Mouse (Mus musculus) ES-Bruce4 (cell line): ENCODE measurements around the gene Mblac2. TPM values are rescaled to one million over a fixed set of nuclear protein-coding genes. Genes with fewer than 3 reads are reported as not detected.

ENCODE experiments used
- H3K27ac ChIP-seq: 2 replicates; pipeline ENCODE4 v1.5.1; 2012; ENCODE audit warnings: low read length, inconsistent platforms; ENCODE audit not compliant: insufficient read depth
- H3K27me3 ChIP-seq: 2 replicates; pipeline ENCODE4 v1.6.1; 2012; ENCODE audit warnings: mild to moderate bottlenecking, low read length, inconsistent platforms; ENCODE audit not compliant: control insufficient read depth, poor library complexity, insufficient read depth, severe bottlenecking
- H3K36me3 ChIP-seq: 2 replicates; pipeline ENCODE4 v1.6.1; 2012; ENCODE audit warnings: inconsistent platforms, mild to moderate bottlenecking, low read length, moderate library complexity; ENCODE audit not compliant: control insufficient read depth, poor library complexity, insufficient read depth, severe bottlenecking
- H3K4me1 ChIP-seq: one replicate; pipeline ENCODE4 v1.8.1; 2011; ENCODE audit warnings: low read length; ENCODE audit not compliant: control insufficient read depth, insufficient read depth
- H3K4me3 ChIP-seq: 2 replicates; pipeline ENCODE4 v1.5.1; 2011; ENCODE audit warnings: low read depth, mild to moderate bottlenecking, low read length
- H3K9ac ChIP-seq: 2 replicates; pipeline ENCODE4 v1.6.1; 2012; ENCODE audit warnings: low read depth, mild to moderate bottlenecking, inconsistent platforms; ENCODE audit not compliant: poor library complexity, severe bottlenecking
- H3K9me3 ChIP-seq: replicated peaks from 2 replicates; pipeline ENCODE4 v1.6.1; 2012; ENCODE audit warnings: mild to moderate bottlenecking, low read length, inconsistent platforms; ENCODE audit not compliant: control insufficient read depth, poor library complexity, insufficient read depth, severe bottlenecking
- CTCF ChIP-seq: IDR thresholded peaks from one replicate; pipeline ENCODE4 v1.8.1; 2011; ENCODE audit warnings: low read depth, low read length
- EP300 ChIP-seq: IDR thresholded peaks from 2 replicates; pipeline ENCODE4 v1.6.1; 2011; ENCODE audit warnings: low read depth, low read length; ENCODE audit not compliant: insufficient read depth
- POLR2A ChIP-seq: IDR thresholded peaks from one replicate; pipeline ENCODE4 v1.8.1; 2011; ENCODE audit warnings: low read length; ENCODE audit not compliant: insufficient read depth
- polyA plus RNA-seq: library from polyadenylated mRNA; stranded (reverse); fragments of >200 nt; gene quantifications from 2 replicates; pipeline ENCODE4 v1.2.4, GENCODE M21; 2011; ENCODE audit warnings: low read depth; ENCODE audit not compliant: missing spikeins, insufficient read depth, insufficient read length

Gene Mblac2
- polyA plus RNA-seq, 1 experiment, result 2.3 TPM

DNA sequence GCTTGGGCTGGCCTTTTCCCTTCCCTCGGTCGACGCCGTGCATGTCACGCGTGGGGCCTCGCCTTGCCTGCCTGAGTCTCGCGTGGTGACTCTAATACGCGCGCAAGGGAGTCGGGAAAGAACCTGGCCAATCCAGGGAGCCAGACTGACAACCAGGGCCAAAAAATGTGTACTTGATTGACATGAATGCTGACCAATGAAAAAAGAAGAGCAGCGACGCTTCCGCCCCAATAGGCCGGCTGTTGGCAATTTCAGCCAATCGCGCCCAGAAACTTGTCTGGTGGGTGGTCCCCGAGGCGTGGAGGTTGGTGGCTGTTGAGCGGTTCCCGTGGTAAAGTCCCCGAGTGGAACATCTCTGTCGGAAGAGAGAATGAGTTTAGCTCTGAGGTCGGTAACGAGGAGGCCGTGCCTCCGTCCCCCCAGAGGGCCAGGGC, 71.8 kb downstream of the Mblac2 start, which contains the start of gene Cetn3:
Cetn3 (plus strand) TSS at position 107 of the 434 bp plus-strand sequence.
- TF ChIP-seq CTCF (no peak), POLR2A (peak; percentile 18), EP300 (no peak)
- Histone ChIP-seq H3K27me3 (no peaks in the 10 kb centered on the region), H3K9me3 (no peaks in the 10 kb centered on the region), H3K27ac (peak within 1 kb of the TSS; percentile 71), H3K36me3 (peaks cover 10% of the 10 kb centered on the region; the same call in 1 of the 2 replicates), H3K9ac (peak within 1 kb of the TSS; percentile 88), H3K4me3 (peak within 1 kb of the TSS; percentile 86), H3K4me1 (no peaks in the 10 kb centered on the region)

DNA sequence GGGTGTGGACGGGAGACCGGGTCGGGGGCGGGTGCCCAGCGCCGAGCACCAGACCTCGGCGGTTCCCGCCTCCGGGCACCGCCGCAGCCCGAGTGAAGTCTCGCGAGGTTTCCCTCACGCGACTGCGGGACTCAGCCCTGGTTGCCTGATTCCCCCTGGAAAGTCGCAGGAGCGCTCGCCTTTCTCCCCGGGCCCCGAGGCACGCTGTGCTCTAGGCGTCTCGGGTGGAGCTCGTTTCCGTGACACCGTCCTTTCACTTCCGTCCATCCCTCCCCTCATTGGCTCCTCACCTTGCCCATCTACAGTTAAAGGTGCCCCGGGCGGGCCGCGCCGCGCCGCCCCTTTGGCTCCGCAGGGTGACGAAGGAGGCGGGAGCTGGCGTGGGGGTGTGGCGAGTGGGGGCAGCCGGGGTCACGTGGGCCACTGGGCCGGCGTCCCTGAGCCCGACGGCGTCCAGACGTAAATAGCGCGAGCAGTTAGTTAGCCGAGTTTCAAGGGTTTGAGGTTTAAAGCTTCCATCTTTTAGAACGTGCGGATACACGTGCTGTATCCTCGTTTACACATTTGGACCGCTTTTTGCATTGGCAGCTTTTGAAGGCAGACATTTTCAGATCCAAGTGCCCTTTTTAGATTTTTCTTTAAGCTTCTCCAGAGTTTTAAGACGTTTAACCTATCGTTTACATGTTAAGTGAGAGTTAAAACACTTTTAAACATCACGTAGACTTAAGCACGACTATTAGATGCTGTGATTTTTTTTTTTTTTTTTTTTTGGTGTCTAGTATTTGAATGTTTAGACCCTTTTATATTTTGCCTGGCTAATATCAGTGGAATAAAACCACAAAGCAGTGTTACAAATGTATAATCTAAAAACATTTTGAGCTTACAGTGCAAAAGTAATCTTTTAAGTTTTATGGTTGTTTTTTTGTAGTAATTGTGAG, 72.5 kb downstream of the Mblac2 start:
- H3K4me1 ChIP-seq, result no peaks in the 10 kb centered on the region
- no peak for TF ChIP-seq EP300
- TF ChIP-seq POLR2A, result no peak
- no peak for TF ChIP-seq CTCF
- H3K27ac ChIP-seq, result peak overlapping the region; percentile 71
- H3K9ac ChIP-seq, result peak overlapping the region; percentile 88
- peaks cover 11% of the 10 kb centered on the region; the same call in 1 of the 2 replicates for H3K36me3 ChIP-seq
- no peaks in the 10 kb centered on the region for H3K27me3 ChIP-seq
- H3K9me3 ChIP-seq, result no peaks in the 10 kb centered on the region
- H3K4me3 ChIP-seq, result peak overlapping the region; percentile 86

DNA sequence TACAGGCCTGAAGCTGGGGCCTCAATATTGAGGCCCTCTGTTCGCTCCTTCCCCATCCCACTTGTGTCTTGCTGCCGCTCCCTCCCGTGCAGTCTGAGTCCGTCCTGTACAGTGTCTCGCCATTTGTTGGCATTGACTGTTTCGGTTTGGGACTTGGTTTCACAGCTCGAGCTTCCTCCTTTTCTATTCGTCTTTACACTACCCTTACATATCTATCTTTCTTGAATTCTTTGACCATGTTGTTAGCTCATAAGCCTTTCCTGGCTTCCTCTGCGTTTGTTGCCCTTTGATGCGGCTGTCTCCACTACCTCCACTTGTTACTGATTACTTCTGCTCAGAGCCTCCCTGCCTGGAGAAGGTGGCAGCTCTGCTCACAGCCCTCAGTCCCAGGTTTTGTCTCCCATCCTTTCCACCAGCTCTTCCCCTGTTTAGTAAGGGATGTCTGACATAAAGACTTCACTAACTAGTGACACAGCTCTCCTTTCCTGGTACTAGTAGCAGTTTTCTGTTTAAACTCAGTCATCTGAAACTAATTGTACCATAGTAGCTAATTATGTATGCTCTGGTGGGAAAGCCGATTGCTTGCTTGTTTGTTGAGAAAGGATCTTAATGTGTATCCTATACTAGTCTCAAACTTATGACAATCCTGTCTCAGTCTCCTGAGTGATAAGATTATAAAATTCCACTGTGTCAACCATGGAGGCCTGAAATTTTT, 74.8 kb downstream of the Mblac2 start:
- no peak overlapping the region for H3K4me3 ChIP-seq
- H3K9me3 ChIP-seq, result no peaks in the 10 kb centered on the region
- H3K36me3 ChIP-seq, result peaks cover 16% of the 10 kb centered on the region
- H3K27me3 ChIP-seq, result no peaks in the 10 kb centered on the region
- TF ChIP-seq EP300, result no peak
- TF ChIP-seq CTCF, result no peak
- no peak for TF ChIP-seq POLR2A
- H3K27ac ChIP-seq, result no peak overlapping the region
- no peaks in the 10 kb centered on the region for H3K4me1 ChIP-seq
- H3K9ac ChIP-seq, result no peak overlapping the region

DNA sequence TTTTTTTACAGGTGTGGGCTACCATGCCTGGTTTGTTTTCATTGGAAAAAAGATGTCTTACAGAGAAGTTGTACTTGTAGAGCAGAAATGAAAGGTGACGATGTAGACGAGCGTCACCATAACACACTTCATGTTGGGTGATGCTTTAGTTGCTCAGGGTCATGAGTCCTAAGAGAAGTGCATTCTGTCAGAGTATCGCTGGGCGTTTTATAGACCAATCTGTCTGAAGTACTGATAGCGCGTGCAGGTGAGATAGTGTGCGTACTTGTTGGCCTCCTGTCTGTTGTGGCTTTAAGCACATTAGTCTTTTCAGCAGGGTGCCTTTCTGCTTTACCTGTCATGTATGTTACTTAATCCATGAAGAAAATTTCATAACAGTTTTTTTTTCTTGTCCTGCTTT, 79.0 kb downstream of the Mblac2 start:
- H3K36me3 ChIP-seq, result peaks cover 16% of the 10 kb centered on the region
- no peak overlapping the region for H3K27ac ChIP-seq
- H3K9ac ChIP-seq, result no peak overlapping the region
- no peaks in the 10 kb centered on the region for H3K9me3 ChIP-seq
- H3K4me3 ChIP-seq, result no peak overlapping the region
- TF ChIP-seq CTCF, result no peak
- TF ChIP-seq EP300, result no peak
- TF ChIP-seq POLR2A, result no peak
- no peaks in the 10 kb centered on the region for H3K4me1 ChIP-seq
- H3K27me3 ChIP-seq, result no peaks in the 10 kb centered on the region

DNA sequence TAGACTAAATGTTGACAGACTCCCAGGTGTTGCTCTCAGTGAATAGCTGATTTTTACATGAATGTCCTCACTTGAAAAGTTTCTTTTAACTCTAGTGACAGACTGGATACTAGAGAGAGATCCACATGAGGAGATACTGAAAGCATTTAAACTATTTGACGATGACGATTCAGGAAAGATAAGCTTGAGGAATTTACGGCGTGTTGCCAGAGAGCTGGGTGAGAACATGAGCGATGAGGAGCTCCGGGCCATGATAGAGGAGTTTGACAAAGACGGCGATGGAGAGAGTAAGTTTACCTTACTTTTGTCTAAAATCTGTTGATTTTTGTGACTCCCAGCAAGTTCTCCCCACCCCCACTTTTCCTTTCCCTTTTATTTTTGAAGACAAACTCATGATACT, 80.7 kb downstream of the Mblac2 start:
- no peak for TF ChIP-seq POLR2A
- TF ChIP-seq CTCF, result no peak
- TF ChIP-seq EP300, result no peak
- H3K4me3 ChIP-seq, result no peak overlapping the region
- H3K27ac ChIP-seq, result no peak overlapping the region
- H3K27me3 ChIP-seq, result no peaks in the 10 kb centered on the region
- H3K9me3 ChIP-seq, result no peaks in the 10 kb centered on the region
- no peak overlapping the region for H3K9ac ChIP-seq
- H3K36me3 ChIP-seq, result peaks cover 16% of the 10 kb centered on the region
- H3K4me1 ChIP-seq, result no peaks in the 10 kb centered on the region
